Mouse (Mus musculus) hematopoietic stem cell, adult 5-6 weeks (primary cell): ENCODE data around the gene Ifnl3. TPM values are rescaled to one million over a fixed set of nuclear protein-coding genes. Genes with fewer than 3 reads are reported as not detected.

ENCODE experiments used
- ATAC-seq, 2 experiments: fragments of 125-278 bp in 1 of 2; replicated peaks in 1 of 2; 2 replicates each; pipeline ENCODE4 v1.8.0; 2016 to 2017; ENCODE audit warnings: inconsistent platforms in 2 of 2, mild to moderate bottlenecking in 2 of 2, moderate number of reproducible peaks in 2 of 2, low read depth in 1 of 2, moderate TSS enrichment in 1 of 2; ENCODE audit not compliant: low FRiP score in 2 of 2, poor library complexity in 2 of 2, severe bottlenecking in 2 of 2, insufficient read depth in 1 of 2, low TSS enrichment in 1 of 2
- total RNA-seq: library from RNA; stranded (forward); fragments of 172-1452, 232-1000 nt; gene quantifications from 2 replicates; pipeline ENCODE4 v1.2.3, GENCODE M21; 2017

Gene Ifnl3
- total RNA-seq, 1 experiment from 2014 or later, result not detected

GRCm38 (mm10) chr7:28570291-28570981, 47.8 kb downstream of the Ifnl3 start:
- no peak for ATAC-seq

- ATAC-seq, result no peak
Observed at GRCm38 (mm10) chr7:28570982-28571682, 48.5 kb downstream of the Ifnl3 start.

- ATAC-seq, result no peak
Observed at GRCm38 (mm10) chr7:28572689-28573088, 50.1 kb downstream of the Ifnl3 start.

DNA sequence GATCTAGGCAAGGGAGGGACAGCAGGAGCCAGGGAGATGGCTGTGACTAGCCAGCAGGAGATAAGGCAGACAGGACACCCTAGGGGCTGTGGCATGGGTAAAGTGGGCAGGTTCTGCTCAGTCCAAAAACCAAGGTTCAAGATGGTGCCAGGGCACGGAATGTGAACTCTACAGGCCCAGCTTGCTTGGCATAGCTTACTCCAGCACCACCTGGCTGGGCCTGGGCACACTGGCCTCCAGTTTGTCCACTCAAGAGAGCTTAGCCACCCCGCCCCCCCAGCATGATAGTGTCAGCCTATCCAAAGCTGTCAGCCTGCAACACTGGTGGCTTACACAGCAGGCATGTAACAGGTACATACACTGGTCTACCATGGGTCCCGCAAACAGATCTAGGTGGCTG, 50.6 kb downstream of the Ifnl3 start:
- ATAC-seq, result no peak

Other genes with a start within 250 kb of the Ifnl3 start
- gene Eid2b, start 245.1 kb upstream of the Ifnl3 start, total RNA-seq, result 4.5 and 4.8 TPM in 2 replicates
- not detected in 2 replicates for gene Selenov, start 231.7 kb upstream of the Ifnl3 start, total RNA-seq
- gene Dll3, start 220.6 kb upstream of the Ifnl3 start, total RNA-seq, result 0.25 TPM in 1 of 2 replicates, not detected in the other
- 27.8 and 42.9 TPM in 2 replicates for gene Timm50, start 210.8 kb upstream of the Ifnl3 start, total RNA-seq
- gene Supt5, start 184.1 kb upstream of the Ifnl3 start, total RNA-seq, result 66.2 and 71.9 TPM in 2 replicates
- 943 and 1,083 TPM in 2 replicates for gene Rps16, start 172.2 kb upstream of the Ifnl3 start, total RNA-seq
- 3.5 and 12.5 TPM in 2 replicates for gene Plekhg2, start 150.2 kb upstream of the Ifnl3 start, total RNA-seq
- gene Zfp36, start 142.6 kb upstream of the Ifnl3 start, total RNA-seq, result 166 and 198 TPM in 2 replicates
- 15.8 and 32.4 TPM in 2 replicates for gene Med29, start 130.1 kb upstream of the Ifnl3 start, total RNA-seq
- gene Paf1, start 129.9 kb upstream of the Ifnl3 start, total RNA-seq, result 181 and 184 TPM in 2 replicates
- gene Gmfg, start 85.4 kb upstream of the Ifnl3 start, total RNA-seq, result 584 and 882 TPM in 2 replicates
- 2.2 and 8.7 TPM in 2 replicates for gene Lrfn1, start 70.9 kb upstream of the Ifnl3 start, total RNA-seq
- gene Ifnl2, start 12.4 kb upstream of the Ifnl3 start, total RNA-seq, result not detected in 2 replicates
- not detected in 2 replicates for gene Sycn, start 18.0 kb downstream of the Ifnl3 start, total RNA-seq
- not detected in 2 replicates for gene Nccrp1, start 24.4 kb downstream of the Ifnl3 start, total RNA-seq
- 5.2 and 6.3 TPM in 2 replicates for gene Samd4b, start 75.3 kb downstream of the Ifnl3 start, total RNA-seq
- gene Pak4, start 75.3 kb downstream of the Ifnl3 start, total RNA-seq, result 7.0 and 10.4 TPM in 2 replicates
- gene Acp7, start 108.5 kb downstream of the Ifnl3 start, total RNA-seq, result not detected in 2 replicates
- not detected in 2 replicates for gene Fbxo27, start 170.0 kb downstream of the Ifnl3 start, total RNA-seq
- 1.1 and 2.1 TPM in 2 replicates for gene Fbxo17, start 194.0 kb downstream of the Ifnl3 start, total RNA-seq
- 26.3 and 31.4 TPM in 2 replicates for gene Mrps12, start 219.0 kb downstream of the Ifnl3 start, total RNA-seq
- gene Sars2, start 219.2 kb downstream of the Ifnl3 start, total RNA-seq, result 5.9 and 10.6 TPM in 2 replicates
- gene Ccer2, start 233.3 kb downstream of the Ifnl3 start, total RNA-seq, result not detected in 2 replicates
- 27.7 and 37.4 TPM in 2 replicates for gene Sirt2, start 243.9 kb downstream of the Ifnl3 start, total RNA-seq
- 12.4 and 13.1 TPM in 2 replicates for gene Nfkbib, start 244.7 kb downstream of the Ifnl3 start, total RNA-seq